Mouse (Mus musculus): ENCODE results near the gene Hps3. TPM values are rescaled to one million over a fixed set of nuclear protein-coding genes. Genes with fewer than 3 reads are reported as not detected.

Hps3 gene
- polyA plus RNA-seq, 1 experiment from 2014 or later = 14.3 TPM

- no peaks in the 10 kb centered on the region for H3K9me3 ChIP-seq (ENCODE audit: control insufficient read depth, low read length)
- no peak overlapping the region for H3K27ac ChIP-seq (replicated peaks; ENCODE audit: low read depth, low read length)
- peak overlapping the region; percentile 80 for H3K4me2 ChIP-seq (ENCODE audit: low read length)
- H3K9ac ChIP-seq (replicated peaks; ENCODE audit: low read length) = peak overlapping the region; percentile 71
- WGBS = 26% methylated on average over 10 of the region's 10 CpGs
- ATAC-seq (ENCODE audit: low FRiP score, low TSS enrichment) (no peak), DNase-seq (no peak)
- no peaks in the 10 kb centered on the region for H3K27me3 ChIP-seq (ENCODE audit: control insufficient read depth, insufficient read depth, low read length)
- H3K36me3 ChIP-seq (ENCODE audit: control insufficient read depth, insufficient read depth, low read length) = no peaks in the 10 kb centered on the region
- peak overlapping the region; percentile 86 for H3K4me3 ChIP-seq (replicated peaks; ENCODE audit: low read depth, low read length)
- H3K4me1 ChIP-seq (ENCODE audit: control insufficient read depth, insufficient read depth, low read length) = 0 out of 2 replicates have a peak, but pooled peaks cover 3% of the 10 kb centered on the region
These were observed 1.1 kb downstream of the Hps3 start for GRCm38 (mm10) chr3:20033761-20034718.

DNA sequence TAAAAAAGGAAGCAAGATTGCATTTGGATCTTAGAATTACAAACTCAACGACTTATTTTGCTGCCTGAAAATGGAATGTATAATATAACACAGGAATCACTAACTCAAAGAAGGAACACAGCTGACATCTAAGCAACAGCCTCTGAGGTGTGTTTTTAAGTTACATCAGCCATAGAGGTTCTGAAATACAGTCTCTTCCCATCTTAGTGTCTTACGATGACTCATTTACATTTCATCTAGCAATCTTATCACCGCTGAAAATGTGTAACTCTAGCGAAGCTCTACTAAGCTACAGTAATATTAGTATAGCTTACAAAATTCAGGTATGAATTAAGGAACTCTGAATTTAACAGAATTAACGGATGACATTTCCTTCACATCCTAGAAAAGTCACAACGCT, 4.3 kb downstream of the Hps3 start:
- ATAC-seq (ENCODE audit: low FRiP score, low TSS enrichment) = no peak
- H3K9ac ChIP-seq (replicated peaks; ENCODE audit: low read length) = no peak overlapping the region
- H3K36me3 ChIP-seq (ENCODE audit: control insufficient read depth, insufficient read depth, low read length) = 0 out of 2 replicates have a peak, but pooled peaks cover 13% of the 10 kb centered on the region
- 0 out of 2 replicates have a peak, but pooled peaks cover 3% of the 10 kb centered on the region for H3K4me1 ChIP-seq (ENCODE audit: control insufficient read depth, insufficient read depth, low read length)
- no peak overlapping the region for H3K4me2 ChIP-seq (ENCODE audit: low read length)
- no peaks in the 10 kb centered on the region for H3K9me3 ChIP-seq (ENCODE audit: control insufficient read depth, low read length)
- no peak for DNase-seq
- 95% methylated on average over 6 of the region's 6 CpGs for WGBS
- H3K27ac ChIP-seq (replicated peaks; ENCODE audit: low read depth, low read length) = no peak overlapping the region
- H3K27me3 ChIP-seq (ENCODE audit: control insufficient read depth, insufficient read depth, low read length) = no peaks in the 10 kb centered on the region
- no peak overlapping the region for H3K4me3 ChIP-seq (replicated peaks; ENCODE audit: low read depth, low read length)

DNA sequence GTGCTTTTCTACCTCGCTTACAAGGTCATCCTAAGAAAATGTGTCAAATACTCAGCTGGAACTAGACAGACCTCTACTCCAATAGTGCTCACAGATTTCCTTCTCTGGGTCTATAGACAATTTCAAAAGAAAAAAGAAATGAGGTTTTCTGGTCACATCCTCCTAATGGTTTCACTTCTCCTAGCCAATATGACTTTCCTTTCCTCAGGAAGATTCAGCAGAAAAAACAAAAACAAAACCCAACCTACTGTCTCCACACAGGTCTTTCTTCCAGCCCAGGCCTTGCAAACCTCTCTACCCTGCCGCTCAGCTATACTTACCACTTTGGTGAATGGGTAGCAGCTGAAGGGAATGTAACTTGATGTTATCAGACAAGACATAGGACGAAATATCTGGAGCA, 6.5 kb downstream of the Hps3 start:
- no peak for DNase-seq
- Histone ChIP-seq H3K4me1 (ENCODE audit: control insufficient read depth, insufficient read depth, low read length) (no peaks in the 10 kb centered on the region), H3K4me2 (ENCODE audit: low read length) (no peak overlapping the region), H3K27me3 (ENCODE audit: control insufficient read depth, insufficient read depth, low read length) (no peaks in the 10 kb centered on the region), H3K9me3 (ENCODE audit: control insufficient read depth, low read length) (no peaks in the 10 kb centered on the region), H3K9ac (replicated peaks; ENCODE audit: low read length) (no peak overlapping the region), H3K36me3 (ENCODE audit: control insufficient read depth, insufficient read depth, low read length) (peaks cover 28% of the 10 kb centered on the region), H3K4me3 (replicated peaks; ENCODE audit: low read depth, low read length) (no peak overlapping the region), H3K27ac (replicated peaks; ENCODE audit: low read depth, low read length) (no peak overlapping the region)
- WGBS = 92% methylated on average over 3 of the region's 3 CpGs
- no peak for ATAC-seq (ENCODE audit: low FRiP score, low TSS enrichment)

DNA sequence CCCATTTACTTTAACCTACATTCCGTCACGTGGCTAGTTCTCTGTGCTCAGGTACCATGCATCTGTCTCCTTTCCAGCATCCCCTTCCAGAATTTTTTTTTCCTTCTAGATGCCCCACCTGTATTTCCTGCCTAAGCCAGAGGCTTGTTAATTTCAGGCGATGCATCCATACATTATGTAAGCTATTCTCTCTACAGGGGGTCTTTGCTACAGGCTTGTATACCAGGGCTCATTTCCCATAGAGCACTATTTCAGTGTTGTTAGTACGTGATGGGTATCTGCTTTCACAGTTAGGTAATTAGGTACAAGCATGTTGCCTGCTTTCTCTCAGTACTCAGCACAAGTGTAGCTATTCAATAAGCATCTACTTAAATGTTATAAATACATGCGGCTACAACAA, 7.3 kb downstream of the Hps3 start:
- ATAC-seq (ENCODE audit: low FRiP score, low TSS enrichment) (no peak), DNase-seq (no peak)
- 93% methylated on average over 5 of the region's 5 CpGs for WGBS
- no peaks in the 10 kb centered on the region for H3K4me1 ChIP-seq (ENCODE audit: control insufficient read depth, insufficient read depth, low read length)
- no peak overlapping the region for H3K4me3 ChIP-seq (replicated peaks; ENCODE audit: low read depth, low read length)
- no peak overlapping the region for H3K9ac ChIP-seq (replicated peaks; ENCODE audit: low read length)
- no peaks in the 10 kb centered on the region for H3K27me3 ChIP-seq (ENCODE audit: control insufficient read depth, insufficient read depth, low read length)
- no peaks in the 10 kb centered on the region for H3K9me3 ChIP-seq (ENCODE audit: control insufficient read depth, low read length)
- no peak overlapping the region for H3K4me2 ChIP-seq (ENCODE audit: low read length)
- peaks cover 33% of the 10 kb centered on the region for H3K36me3 ChIP-seq (ENCODE audit: control insufficient read depth, insufficient read depth, low read length)
- no peak overlapping the region for H3K27ac ChIP-seq (replicated peaks; ENCODE audit: low read depth, low read length)

GRCm38 (mm10) chr3:20026996-20027689, 8.0 kb downstream of the Hps3 start:
- no peak for ATAC-seq (ENCODE audit: low FRiP score, low TSS enrichment)
- Histone ChIP-seq H3K4me3 (replicated peaks; ENCODE audit: low read depth, low read length) (no peak overlapping the region), H3K9me3 (ENCODE audit: control insufficient read depth, low read length) (no peaks in the 10 kb centered on the region), H3K36me3 (ENCODE audit: control insufficient read depth, insufficient read depth, low read length) (peaks cover 40% of the 10 kb centered on the region), H3K4me1 (ENCODE audit: control insufficient read depth, insufficient read depth, low read length) (no peaks in the 10 kb centered on the region), H3K9ac (replicated peaks; ENCODE audit: low read length) (no peak overlapping the region), H3K27me3 (ENCODE audit: control insufficient read depth, insufficient read depth, low read length) (no peaks in the 10 kb centered on the region), H3K27ac (replicated peaks; ENCODE audit: low read depth, low read length) (no peak overlapping the region), H3K4me2 (ENCODE audit: low read length) (no peak overlapping the region)
- 92% methylated on average over 8 of the region's 8 CpGs for WGBS
- no peak for DNase-seq

- ATAC-seq (ENCODE audit: low FRiP score, low TSS enrichment) = no peak
- H3K36me3 ChIP-seq (ENCODE audit: control insufficient read depth, insufficient read depth, low read length) = peaks cover 45% of the 10 kb centered on the region
- no peaks in the 10 kb centered on the region for H3K4me1 ChIP-seq (ENCODE audit: control insufficient read depth, insufficient read depth, low read length)
- no peaks in the 10 kb centered on the region for H3K9me3 ChIP-seq (ENCODE audit: control insufficient read depth, low read length)
- H3K9ac ChIP-seq (replicated peaks; ENCODE audit: low read length) = no peak overlapping the region
- no peak overlapping the region for H3K27ac ChIP-seq (replicated peaks; ENCODE audit: low read depth, low read length)
- DNase-seq = no peak
- no peak overlapping the region for H3K4me2 ChIP-seq (ENCODE audit: low read length)
- H3K27me3 ChIP-seq (ENCODE audit: control insufficient read depth, insufficient read depth, low read length) = no peaks in the 10 kb centered on the region
- no peak overlapping the region for H3K4me3 ChIP-seq (replicated peaks; ENCODE audit: low read depth, low read length)
These were observed 8.6 kb downstream of the Hps3 start for GRCm38 (mm10) chr3:20026481-20026880.

- ATAC-seq (ENCODE audit: low FRiP score, low TSS enrichment) (no peak), DNase-seq (no peak)
- Histone ChIP-seq H3K9me3 (ENCODE audit: control insufficient read depth, low read length) (no peaks in the 10 kb centered on the region), H3K4me2 (ENCODE audit: low read length) (no peak overlapping the region), H3K36me3 (ENCODE audit: control insufficient read depth, insufficient read depth, low read length) (peaks cover 51% of the 10 kb centered on the region), H3K4me3 (replicated peaks; ENCODE audit: low read depth, low read length) (no peak overlapping the region), H3K9ac (replicated peaks; ENCODE audit: low read length) (no peak overlapping the region), H3K4me1 (ENCODE audit: control insufficient read depth, insufficient read depth, low read length) (no peaks in the 10 kb centered on the region), H3K27me3 (ENCODE audit: control insufficient read depth, insufficient read depth, low read length) (no peaks in the 10 kb centered on the region), H3K27ac (replicated peaks; ENCODE audit: low read depth, low read length) (no peak overlapping the region)
- 50% methylated on average over 1 of the region's 1 CpGs for WGBS
These were observed 11.3 kb downstream of the Hps3 start for GRCm38 (mm10) chr3:20023832-20024231.

GRCm38 (mm10) chr3:20018076-20018475, 17.0 kb downstream of the Hps3 start:
- H3K9me3 ChIP-seq (ENCODE audit: control insufficient read depth, low read length) = no peaks in the 10 kb centered on the region
- 92% methylated on average over 8 of the region's 8 CpGs for WGBS
- no peak for ATAC-seq (ENCODE audit: low FRiP score, low TSS enrichment)

More at GRCm38 (mm10) chr3:20018076-20018475, 17.0 kb downstream of the Hps3 start:
- DNase-seq = no peak
- no peak overlapping the region for H3K27ac ChIP-seq (replicated peaks; ENCODE audit: low read depth, low read length)
- no peak overlapping the region for H3K9ac ChIP-seq (replicated peaks; ENCODE audit: low read length)
- no peaks in the 10 kb centered on the region for H3K4me1 ChIP-seq (ENCODE audit: control insufficient read depth, insufficient read depth, low read length)
- no peaks in the 10 kb centered on the region for H3K27me3 ChIP-seq (ENCODE audit: control insufficient read depth, insufficient read depth, low read length)
- H3K4me3 ChIP-seq (replicated peaks; ENCODE audit: low read depth, low read length) = no peak overlapping the region
- no peak overlapping the region for H3K4me2 ChIP-seq (ENCODE audit: low read length)
- peaks cover 46% of the 10 kb centered on the region for H3K36me3 ChIP-seq (ENCODE audit: control insufficient read depth, insufficient read depth, low read length)

Measured in midbrain, embryonic 14.5 days (tissue).